Mouse (Mus musculus): ENCODE data around the gene Serpina3k. TPM values are rescaled to one million over a fixed set of nuclear protein-coding genes. Genes with fewer than 3 reads are reported as not detected.

Serpina3k gene
- not detected in 2 replicates for polyA plus RNA-seq (2021; fragmentation: Nextera tagmentation)
- long read RNA-seq, experiment 1 = 0 reads
- long read RNA-seq, experiment 2 = 0 reads

DNA sequence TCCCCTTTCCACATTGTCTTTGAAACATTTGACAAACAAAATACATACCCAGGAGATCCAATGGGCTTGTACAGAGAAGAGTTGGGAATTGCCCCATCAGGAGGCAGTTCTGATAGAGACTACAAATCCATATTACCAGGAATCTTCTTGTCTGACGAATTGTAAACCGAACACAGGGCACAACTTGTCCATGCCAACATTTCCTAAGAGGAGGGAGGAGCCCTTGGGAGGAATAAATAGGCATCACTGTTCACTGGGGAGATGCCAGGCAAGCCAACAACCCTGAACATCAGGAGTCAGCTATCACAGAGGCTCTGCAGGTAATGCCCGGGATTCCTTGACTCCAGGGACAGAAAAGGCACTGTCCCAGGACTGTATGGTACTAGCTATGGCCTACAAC lies at the start of gene Serpina3k, which contains the start of gene Serpina3m:
TSS of gene Serpina3k (plus strand) at position 261 of the 400 bp plus-strand sequence.
TSS of gene Serpina3m (plus strand) at position 261 of the 400 bp plus-strand sequence.

GRCm38 (mm10) chr12:104314253-104314652 lies 24.0 kb upstream of the Serpina3k start, which contains the start of gene Serpina3j:
Gene Serpina3j (plus strand): TSS chr12:104314553.

Other genes starting within 250 kb of the Serpina3k start
- gene Serpina5, start 237.4 kb upstream of the Serpina3k start, polyA plus RNA-seq (2021; fragmentation: Nextera tagmentation) = not detected in 2 replicates
- not detected in 2 replicates for gene Serpina3a, start 225.8 kb upstream of the Serpina3k start, polyA plus RNA-seq (2021; fragmentation: Nextera tagmentation)
- not detected in 2 replicates for gene Serpina3b, start 210.5 kb upstream of the Serpina3k start, polyA plus RNA-seq (2021; fragmentation: Nextera tagmentation)
- gene Serpina3c, start 184.6 kb upstream of the Serpina3k start, polyA plus RNA-seq (2021; fragmentation: Nextera tagmentation) = 0.09 TPM in 1 of 2 replicates, not detected in the other
- not detected in 2 replicates for gene Serpina3f, start 123.9 kb upstream of the Serpina3k start, polyA plus RNA-seq (2021; fragmentation: Nextera tagmentation)
- 0.10 and 0.21 TPM in 2 replicates for gene Serpina3g, start 102.2 kb upstream of the Serpina3k start, polyA plus RNA-seq (2021; fragmentation: Nextera tagmentation)
- not detected in 2 replicates for gene Serpina3i, start 75.4 kb upstream of the Serpina3k start, polyA plus RNA-seq (2021; fragmentation: Nextera tagmentation)
- not detected in 2 replicates for gene Serpina3j, start 23.9 kb upstream of the Serpina3k start, polyA plus RNA-seq (2021; fragmentation: Nextera tagmentation)
- gene Serpina3m, start within 50 bp of the Serpina3k start, polyA plus RNA-seq (2021; fragmentation: Nextera tagmentation) = not detected in 2 replicates
- 6.2 and 6.6 TPM in 2 replicates for gene Serpina3n, start 68.2 kb downstream of the Serpina3k start, polyA plus RNA-seq (2021; fragmentation: Nextera tagmentation)
- gene Gsc, start 134.8 kb downstream of the Serpina3k start, polyA plus RNA-seq (2021; fragmentation: Nextera tagmentation) = not detected in 2 replicates

Measured in left cerebral cortex, adult 6 months (tissue).